Mouse (Mus musculus) C2C12 (cell line): ENCODE data around the gene Nebl.

Experiments used
- CTCF ChIP-seq: IDR thresholded peaks from one replicate; pipeline ENCODE4 v1.5.1; 2011; ENCODE audit not compliant: control insufficient read depth, insufficient read depth, insufficient read length
- MAX ChIP-seq: IDR thresholded peaks from one replicate; pipeline ENCODE4 v1.6.1; 2011; ENCODE audit warnings: mild to moderate bottlenecking, control low read depth
- MYOD1 ChIP-seq: IDR thresholded peaks from one replicate; pipeline ENCODE4 v1.6.1; 2011; ENCODE audit warnings: low read depth; ENCODE audit not compliant: control insufficient read depth, insufficient read length
- MYOG ChIP-seq: IDR thresholded peaks from one replicate; pipeline ENCODE4 v1.6.1; 2011; ENCODE audit not compliant: control insufficient read depth, insufficient read length; ENCODE audit errors: extremely low read depth
- USF1 ChIP-seq: IDR thresholded peaks from one replicate; pipeline ENCODE4 v1.6.1; 2011; ENCODE audit warnings: low read depth, mild to moderate bottlenecking, control low read depth, moderate library complexity

- TF ChIP-seq CTCF (no peak), MYOD1 (no peak), USF1 (no peak), MAX (no peak), MYOG (no peak)
Observed at GRCm38 (mm10) chr2:17390513-17391200, 340.6 kb downstream of the Nebl start.
